Mouse (Mus musculus): ENCODE data around the gene Gm438. TPM values are rescaled to one million over a fixed set of nuclear protein-coding genes. Genes with fewer than 3 reads are reported as not detected.
"Not testable (repeated sequence)": the region's sequence is repeated elsewhere in the genome, so short reads cannot be mapped to it uniquely, and the experiment has no call there.

Gene Gm438
- not detected in 2 replicates for polyA plus RNA-seq (2014; fragmentation: Nextera tagmentation; extraction: Ambion mirVana)

DNA sequence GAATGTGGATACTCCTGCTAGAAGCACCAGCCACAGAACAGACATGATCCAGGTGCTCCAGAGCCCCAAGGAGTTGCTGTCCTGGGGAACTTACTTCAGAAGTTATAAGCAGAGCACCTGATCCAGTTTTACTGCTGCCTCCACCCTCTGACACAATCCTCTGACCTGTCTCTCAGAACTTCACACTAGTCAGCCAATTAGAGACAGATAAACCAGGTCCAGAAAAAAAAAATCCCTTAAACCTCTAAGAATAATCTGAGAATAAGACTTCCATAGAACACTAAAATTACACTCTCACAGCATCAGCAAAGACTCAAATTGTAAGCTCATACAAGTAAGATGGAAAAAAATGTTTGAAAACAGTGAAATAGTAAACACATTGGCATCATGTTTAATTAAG lies at the start of gene Gm438:
Gene Gm438 (minus strand): TSS at position 101 of the 400 bp plus-strand sequence.
- Histone ChIP-seq H3K36me3 (ENCODE audit: control insufficient read depth, insufficient read depth, low read length) (no peaks in the 10 kb centered on the region), H3K4me1 (replicated peaks; ENCODE audit: control insufficient read depth, insufficient read depth, low read length) (no peaks in the 10 kb centered on the region), H3K27ac (ENCODE audit: low read depth, low read length) (no peak within 1 kb of the TSS), H3K4me3 (ENCODE audit: low read depth, low read length) (no peak within 1 kb of the TSS), H3K4me2 (replicated peaks; ENCODE audit: low read depth, low read length) (no peak within 1 kb of the TSS), H3K27me3 (ENCODE audit: control insufficient read depth, insufficient read depth, low read length) (no peaks in the 10 kb centered on the region), H3K9me3 (ENCODE audit: control insufficient read depth, low read length) (no peaks in the 10 kb centered on the region), H3K9ac (ENCODE audit: low read depth, low read length) (no peak within 1 kb of the TSS)
- DNase-seq (ENCODE audit: low spot score): no peak
- ATAC-seq (ENCODE audit: low FRiP score): no peak

DNA sequence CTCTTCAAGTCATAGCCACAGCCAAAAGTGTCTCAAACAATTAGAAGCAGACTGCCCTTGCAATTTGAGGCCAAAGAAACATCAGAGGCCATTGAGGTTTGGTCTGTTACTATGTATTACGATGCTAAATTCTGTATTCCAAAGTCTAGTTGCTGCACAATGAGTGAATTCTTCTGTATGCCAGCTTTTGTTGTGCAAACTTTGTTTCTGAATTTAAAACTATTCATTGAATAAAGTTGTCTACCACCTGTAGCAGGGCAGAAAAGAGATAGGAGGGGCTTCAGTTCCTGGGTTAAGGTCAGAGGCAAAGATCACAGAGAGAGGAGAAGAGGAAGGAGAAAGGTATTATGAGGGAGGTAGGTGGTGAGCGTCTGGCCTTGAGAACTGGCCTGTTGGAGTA lies 38.3 kb upstream of the Gm438 start:
- H3K36me3 ChIP-seq (ENCODE audit: control insufficient read depth, insufficient read depth, low read length): no peaks in the 10 kb centered on the region
- 74% methylated on average over 2 of the region's 2 CpGs for WGBS

GRCm38 (mm10) chr4:144823996-144824395 lies 37.6 kb upstream of the Gm438 start:
- no peak for ATAC-seq (ENCODE audit: low FRiP score)
- no peak overlapping the region for H3K9ac ChIP-seq (ENCODE audit: low read depth, low read length)
- DNase-seq (ENCODE audit: low spot score): no peak
- H3K36me3 ChIP-seq (ENCODE audit: control insufficient read depth, insufficient read depth, low read length): no peaks in the 10 kb centered on the region
- H3K27ac ChIP-seq (ENCODE audit: low read depth, low read length): no peak overlapping the region
- no peaks in the 10 kb centered on the region for H3K27me3 ChIP-seq (ENCODE audit: control insufficient read depth, insufficient read depth, low read length)
- H3K4me3 ChIP-seq (ENCODE audit: low read depth, low read length): no peak overlapping the region
- H3K4me2 ChIP-seq (replicated peaks; ENCODE audit: low read depth, low read length): no peak overlapping the region
- H3K9me3 ChIP-seq (ENCODE audit: control insufficient read depth, low read length): no peaks in the 10 kb centered on the region
- no peaks in the 10 kb centered on the region for H3K4me1 ChIP-seq (replicated peaks; ENCODE audit: control insufficient read depth, insufficient read depth, low read length)
- WGBS: 83% methylated on average over 2 of the region's 2 CpGs

More for the DNA sequence above, 38.3 kb upstream of the Gm438 start:
- Histone ChIP-seq H3K27me3 (ENCODE audit: control insufficient read depth, insufficient read depth, low read length) (no peaks in the 10 kb centered on the region), H3K9ac (ENCODE audit: low read depth, low read length) (no peak overlapping the region), H3K4me2 (replicated peaks; ENCODE audit: low read depth, low read length) (no peak overlapping the region), H3K4me3 (ENCODE audit: low read depth, low read length) (no peak overlapping the region), H3K9me3 (ENCODE audit: control insufficient read depth, low read length) (no peaks in the 10 kb centered on the region), H3K4me1 (replicated peaks; ENCODE audit: control insufficient read depth, insufficient read depth, low read length) (no peaks in the 10 kb centered on the region), H3K27ac (ENCODE audit: low read depth, low read length) (no peak overlapping the region)
- ATAC-seq (ENCODE audit: low FRiP score): no peak
- no peak for DNase-seq (ENCODE audit: low spot score)

DNA sequence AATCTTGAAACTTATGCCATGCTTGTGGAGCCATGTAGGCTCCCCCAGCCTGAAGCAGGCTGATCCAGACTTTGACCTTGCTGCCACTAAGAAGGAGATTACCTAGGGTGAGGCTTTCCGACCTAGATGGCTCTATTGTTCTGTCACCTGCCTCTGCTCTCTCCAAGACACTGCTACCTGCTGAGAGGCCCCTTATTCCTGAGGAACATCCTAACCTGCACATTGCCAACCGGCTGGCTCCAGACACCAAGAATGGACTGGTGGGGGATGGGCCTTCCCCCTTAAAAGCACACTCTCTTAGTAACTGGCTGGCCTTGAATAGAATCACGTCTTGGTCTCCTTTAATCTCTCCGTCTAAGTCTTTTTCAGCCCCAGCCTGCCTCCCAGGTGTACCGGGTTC lies 20.8 kb upstream of the Gm438 start:
- not testable (repeated sequence) for H3K9ac ChIP-seq (ENCODE audit: low read depth, low read length); H3K9me3 ChIP-seq (ENCODE audit: control insufficient read depth, low read length); H3K4me1 ChIP-seq (replicated peaks; ENCODE audit: control insufficient read depth, insufficient read depth, low read length); H3K4me2 ChIP-seq (replicated peaks; ENCODE audit: low read depth, low read length); ATAC-seq (ENCODE audit: low FRiP score); H3K27ac ChIP-seq (ENCODE audit: low read depth, low read length); H3K4me3 ChIP-seq (ENCODE audit: low read depth, low read length); H3K36me3 ChIP-seq (ENCODE audit: control insufficient read depth, insufficient read depth, low read length); DNase-seq (ENCODE audit: low spot score); H3K27me3 ChIP-seq (ENCODE audit: control insufficient read depth, insufficient read depth, low read length)
- 51% methylated on average over 5 of the region's 5 CpGs for WGBS

DNA sequence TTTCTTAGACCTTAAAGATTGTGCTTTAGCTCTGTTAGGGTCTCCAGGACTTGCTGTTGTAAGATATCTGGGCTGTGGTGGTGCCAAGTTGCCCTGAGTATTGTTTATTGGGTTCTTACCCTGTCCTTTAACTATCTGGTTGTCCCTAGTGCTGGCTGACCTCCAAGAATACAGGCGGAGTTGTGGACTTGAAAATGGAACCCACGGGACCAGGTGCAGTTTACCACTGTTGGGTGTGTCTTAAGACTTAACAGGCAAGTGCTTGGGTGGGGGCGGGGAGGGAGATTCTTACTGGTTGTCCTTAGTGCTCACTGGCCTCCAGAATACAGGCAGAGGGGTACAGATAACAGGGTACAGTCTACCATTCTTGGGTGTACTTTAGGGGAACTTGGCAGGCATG lies 17.2 kb upstream of the Gm438 start:
- Histone ChIP-seq H3K4me2 (replicated peaks; ENCODE audit: low read depth, low read length) (no peak overlapping the region), H3K4me3 (ENCODE audit: low read depth, low read length) (no peak overlapping the region), H3K9ac (ENCODE audit: low read depth, low read length) (no peak overlapping the region), H3K36me3 (ENCODE audit: control insufficient read depth, insufficient read depth, low read length) (no peaks in the 10 kb centered on the region), H3K4me1 (replicated peaks; ENCODE audit: control insufficient read depth, insufficient read depth, low read length) (no peaks in the 10 kb centered on the region), H3K27ac (ENCODE audit: low read depth, low read length) (no peak overlapping the region), H3K9me3 (ENCODE audit: control insufficient read depth, low read length) (no peaks in the 10 kb centered on the region), H3K27me3 (ENCODE audit: control insufficient read depth, insufficient read depth, low read length) (no peaks in the 10 kb centered on the region)
- 81% methylated on average over 3 of the region's 3 CpGs for WGBS
- no peak for DNase-seq (ENCODE audit: low spot score)
- no peak for ATAC-seq (ENCODE audit: low FRiP score)

- 79% methylated on average over 1 of the region's 1 CpGs for WGBS
- Histone ChIP-seq H3K4me1 (replicated peaks; ENCODE audit: control insufficient read depth, insufficient read depth, low read length) (no peaks in the 10 kb centered on the region), H3K27ac (ENCODE audit: low read depth, low read length) (no peak overlapping the region), H3K4me3 (ENCODE audit: low read depth, low read length) (no peak overlapping the region), H3K36me3 (ENCODE audit: control insufficient read depth, insufficient read depth, low read length) (no peaks in the 10 kb centered on the region), H3K27me3 (ENCODE audit: control insufficient read depth, insufficient read depth, low read length) (no peaks in the 10 kb centered on the region), H3K4me2 (replicated peaks; ENCODE audit: low read depth, low read length) (no peak overlapping the region), H3K9ac (ENCODE audit: low read depth, low read length) (no peak overlapping the region), H3K9me3 (ENCODE audit: control insufficient read depth, low read length) (no peaks in the 10 kb centered on the region)
- DNase-seq (ENCODE audit: low spot score): no peak
- no peak for ATAC-seq (ENCODE audit: low FRiP score)
Observed at GRCm38 (mm10) chr4:144790141-144790540, 3.8 kb upstream of the Gm438 start.

- H3K9me3 ChIP-seq (ENCODE audit: control insufficient read depth, low read length): no peaks in the 10 kb centered on the region
- H3K36me3 ChIP-seq (ENCODE audit: control insufficient read depth, insufficient read depth, low read length): no peaks in the 10 kb centered on the region
- WGBS: 76% methylated on average over 3 of the region's 3 CpGs
- no peak overlapping the region for H3K4me2 ChIP-seq (replicated peaks; ENCODE audit: low read depth, low read length)
- H3K4me3 ChIP-seq (ENCODE audit: low read depth, low read length): no peak overlapping the region
- ATAC-seq (ENCODE audit: low FRiP score): no peak
- no peaks in the 10 kb centered on the region for H3K27me3 ChIP-seq (ENCODE audit: control insufficient read depth, insufficient read depth, low read length)
- H3K27ac ChIP-seq (ENCODE audit: low read depth, low read length): no peak overlapping the region
- H3K4me1 ChIP-seq (replicated peaks; ENCODE audit: control insufficient read depth, insufficient read depth, low read length): no peaks in the 10 kb centered on the region
- no peak for DNase-seq (ENCODE audit: low spot score)
- no peak overlapping the region for H3K9ac ChIP-seq (ENCODE audit: low read depth, low read length)
Observed at GRCm38 (mm10) chr4:144782476-144783197, 3.7 kb downstream of the Gm438 start.

DNA sequence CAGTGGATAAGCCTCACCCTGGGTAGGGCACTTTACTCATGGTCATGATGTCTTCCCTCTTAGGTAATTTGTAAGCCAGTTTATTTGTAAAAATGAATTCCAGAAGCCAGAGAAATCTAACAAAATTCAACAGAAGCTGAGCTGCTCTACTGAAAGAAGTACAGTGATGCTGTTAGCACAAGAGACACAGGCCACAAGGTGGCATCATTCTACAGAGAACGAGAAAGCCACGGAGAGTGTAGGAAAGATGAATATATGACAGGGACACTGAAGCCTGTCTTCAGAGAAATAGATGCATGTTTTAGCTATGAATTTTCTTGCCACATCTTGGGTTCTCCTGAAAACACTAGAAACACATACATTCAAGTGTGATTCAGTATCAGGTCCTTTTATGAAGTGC lies 20.7 kb downstream of the Gm438 start:
- H3K9ac ChIP-seq (ENCODE audit: low read depth, low read length): no peak overlapping the region
- no peak for ATAC-seq (ENCODE audit: low FRiP score)
- no peaks in the 10 kb centered on the region for H3K36me3 ChIP-seq (ENCODE audit: control insufficient read depth, insufficient read depth, low read length)
- no peaks in the 10 kb centered on the region for H3K27me3 ChIP-seq (ENCODE audit: control insufficient read depth, insufficient read depth, low read length)
- H3K9me3 ChIP-seq (ENCODE audit: control insufficient read depth, low read length): no peaks in the 10 kb centered on the region
- WGBS: 33% methylated on average over 2 of the region's 2 CpGs
- H3K4me3 ChIP-seq (ENCODE audit: low read depth, low read length): no peak overlapping the region
- DNase-seq (ENCODE audit: low spot score): peak; percentile 19
- H3K27ac ChIP-seq (ENCODE audit: low read depth, low read length): no peak overlapping the region
- H3K4me1 ChIP-seq (replicated peaks; ENCODE audit: control insufficient read depth, insufficient read depth, low read length): no peaks in the 10 kb centered on the region
- H3K4me2 ChIP-seq (replicated peaks; ENCODE audit: low read depth, low read length): no peak overlapping the region

DNA sequence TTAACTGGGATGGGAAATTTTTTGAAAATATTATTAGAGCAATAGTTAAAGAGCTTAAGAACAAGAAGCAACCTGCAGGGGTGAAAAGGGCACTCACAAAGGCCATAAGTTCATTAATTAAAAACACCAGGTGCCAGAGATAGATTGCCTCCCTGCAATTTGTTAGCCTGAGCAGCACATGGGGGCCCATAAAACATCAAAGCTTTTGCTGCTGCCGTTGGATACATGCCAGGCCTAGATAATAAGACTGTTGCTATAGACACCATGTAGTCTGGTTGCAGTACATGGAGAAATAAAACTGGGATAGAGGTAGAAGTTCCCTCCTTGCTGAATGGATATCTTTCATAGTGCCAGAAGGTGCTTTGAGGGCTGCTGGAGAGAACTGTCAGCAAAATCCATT lies 37.2 kb downstream of the Gm438 start:
- no peaks in the 10 kb centered on the region for H3K27me3 ChIP-seq (ENCODE audit: control insufficient read depth, insufficient read depth, low read length)
- DNase-seq (ENCODE audit: low spot score) (no peak), ATAC-seq (ENCODE audit: low FRiP score) (no peak)
- H3K4me2 ChIP-seq (replicated peaks; ENCODE audit: low read depth, low read length): no peak overlapping the region
- H3K36me3 ChIP-seq (ENCODE audit: control insufficient read depth, insufficient read depth, low read length): no peaks in the 10 kb centered on the region
- H3K9me3 ChIP-seq (ENCODE audit: control insufficient read depth, low read length): no peaks in the 10 kb centered on the region
- no peak overlapping the region for H3K4me3 ChIP-seq (ENCODE audit: low read depth, low read length)
- no peak overlapping the region for H3K9ac ChIP-seq (ENCODE audit: low read depth, low read length)
- 63% methylated on average over 1 of the region's 1 CpGs for WGBS
- no peak overlapping the region for H3K27ac ChIP-seq (ENCODE audit: low read depth, low read length)
- no peaks in the 10 kb centered on the region for H3K4me1 ChIP-seq (replicated peaks; ENCODE audit: control insufficient read depth, insufficient read depth, low read length)

Data from hindbrain, embryonic 11.5 days (tissue).